Mouse (Mus musculus): ENCODE data around the gene Uqcc1.
A peak's percentile ranks its signal among the peaks of the same experiment; 100 is the strongest.

The Uqcc1 gene

DNA sequence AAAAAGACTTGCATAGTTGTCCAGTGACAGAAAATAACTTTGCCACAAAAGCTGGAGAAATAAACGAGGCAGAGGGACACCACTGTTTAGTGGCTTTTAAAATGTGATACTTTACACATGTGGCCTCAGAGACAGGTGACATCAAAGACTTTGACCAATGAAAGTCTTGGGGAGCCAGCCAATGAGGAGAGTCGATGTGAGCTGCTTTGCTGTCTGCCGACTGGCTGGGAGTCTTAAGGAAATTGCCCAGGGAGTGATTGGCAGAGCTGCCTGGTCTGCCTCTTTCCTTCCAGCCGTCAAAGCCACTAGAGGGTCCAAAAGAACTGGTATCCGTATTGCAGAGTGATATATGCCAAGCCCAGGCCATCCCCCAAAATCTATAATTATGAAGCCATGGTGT lies 115.3 kb downstream of the Uqcc1 start:
- DNase-seq (ENCODE audit: low spot score): no peak

DNA sequence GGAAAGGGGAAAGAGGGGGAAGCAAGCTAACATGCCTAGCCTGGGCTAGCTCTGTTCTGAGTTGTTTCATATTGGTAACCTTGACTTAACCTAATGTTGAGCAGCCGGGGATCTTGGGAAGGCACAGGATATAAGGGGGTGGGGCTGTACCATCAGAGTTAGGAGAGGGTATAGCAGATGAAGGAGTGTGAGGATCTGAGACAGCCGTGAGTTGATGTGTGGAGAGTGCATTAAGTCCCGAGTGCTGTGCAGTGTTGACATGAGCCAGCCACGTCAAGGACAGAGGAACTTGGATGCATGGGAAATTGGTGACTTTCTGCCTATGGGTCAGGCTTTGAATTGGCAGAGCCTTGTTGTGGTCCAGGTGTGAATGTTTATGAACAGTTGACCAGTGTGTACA lies 117.5 kb downstream of the Uqcc1 start:
- no peak for DNase-seq (ENCODE audit: low spot score)

- peak; percentile 30 for DNase-seq (ENCODE audit: low spot score)
Observed at GRCm38 (mm10) chr2:155811821-155812396, 118.2 kb downstream of the Uqcc1 start.

DNA sequence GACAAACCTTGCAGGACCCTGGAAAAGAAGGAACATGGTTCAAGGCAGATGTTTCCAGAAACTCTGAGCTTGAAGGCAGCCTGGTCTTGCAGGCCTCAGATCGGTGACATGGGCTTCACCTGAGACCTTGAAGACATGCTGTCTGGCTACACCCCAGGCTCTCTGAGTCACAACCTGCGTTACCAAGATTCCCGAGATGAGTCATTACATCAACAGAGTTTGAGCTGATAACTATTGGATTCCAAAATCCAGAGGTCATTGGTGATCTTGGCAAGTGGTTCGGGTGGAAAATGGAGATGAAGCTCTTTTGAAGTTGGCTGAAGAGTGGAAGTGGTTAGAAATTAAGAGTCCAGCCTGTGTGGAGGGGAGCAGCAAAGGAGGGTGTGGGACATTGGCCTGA lies 120.5 kb downstream of the Uqcc1 start:
- no peak for DNase-seq (ENCODE audit: low spot score)

- no peak for DNase-seq (ENCODE audit: low spot score)
Observed at GRCm38 (mm10) chr2:155807408-155807807, 122.7 kb downstream of the Uqcc1 start.

GRCm38 (mm10) chr2:155806548-155806947 lies 123.6 kb downstream of the Uqcc1 start:
- no peak for DNase-seq (ENCODE audit: low spot score)

GRCm38 (mm10) chr2:155805925-155806255 lies 124.2 kb downstream of the Uqcc1 start:
- DNase-seq (ENCODE audit: low spot score): no peak

GRCm38 (mm10) chr2:155805231-155805924 lies 124.7 kb downstream of the Uqcc1 start:
- no peak for DNase-seq (ENCODE audit: low spot score)

GRCm38 (mm10) chr2:155804053-155804452 lies 126.1 kb downstream of the Uqcc1 start:
- no peak for DNase-seq (ENCODE audit: low spot score)

- DNase-seq (ENCODE audit: low spot score): no peak
Observed at GRCm38 (mm10) chr2:155802761-155803160, 127.3 kb downstream of the Uqcc1 start.

DNA sequence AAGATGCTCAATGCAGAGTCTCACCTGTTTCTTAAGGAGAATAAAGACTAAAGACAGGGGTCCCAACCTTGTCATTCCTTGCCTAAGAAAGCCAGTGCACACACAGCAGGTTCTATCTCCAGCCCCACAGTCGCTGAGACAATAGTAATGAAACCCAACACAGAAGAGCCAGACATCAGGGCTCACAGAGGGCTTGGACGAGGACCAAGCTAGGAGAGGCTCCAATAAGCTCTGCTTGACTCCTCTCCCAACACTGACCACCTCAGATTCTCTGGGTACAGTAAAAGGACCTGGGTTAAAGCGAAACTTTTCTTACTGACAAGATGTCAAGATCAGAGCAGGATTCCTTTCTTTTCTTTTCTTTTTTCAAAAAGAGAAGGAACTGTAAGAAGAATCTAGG lies 131.5 kb downstream of the Uqcc1 start:
- no peak for DNase-seq (ENCODE audit: low spot score)
